Mouse (Mus musculus): ENCODE measurements at regions not wholly inside any gene's neighbourhood (a gene's known extent, or its start where the extent isn't known, plus 50 kb on each side); places are given as distances from the start of the nearest gene placed in this dataset.
"Not testable (repeated sequence)": the region's sequence is repeated elsewhere in the genome, so short reads cannot be mapped to it uniquely, and the experiment has no call there.

- DNase-seq (ENCODE audit: low spot score) = no peak
These were observed 100.1 kb upstream of the Ubl3 start for GRCm38 (mm10) chr5:148652525-148653243.

GRCm38 (mm10) chr5:148651736-148652135 lies 99.1 kb upstream of the Ubl3 start:
- DNase-seq (ENCODE audit: low spot score) = no peak

- not testable (repeated sequence) for DNase-seq (ENCODE audit: low spot score)
These were observed 97.0 kb upstream of the Ubl3 start for GRCm38 (mm10) chr5:148649573-148649972.

- DNase-seq (ENCODE audit: low spot score) = no peak
These were observed 96.5 kb upstream of the Ubl3 start for GRCm38 (mm10) chr5:148649123-148649522.

- no peak for DNase-seq (ENCODE audit: low spot score)
These were observed 95.1 kb upstream of the Ubl3 start for GRCm38 (mm10) chr5:148647644-148648043.

GRCm38 (mm10) chr5:148645772-148646171 lies 93.2 kb upstream of the Ubl3 start:
- DNase-seq (ENCODE audit: low spot score) = no peak

GRCm38 (mm10) chr5:148645191-148645681 lies 92.6 kb upstream of the Ubl3 start:
- no peak for DNase-seq (ENCODE audit: low spot score)

- DNase-seq (ENCODE audit: low spot score) = no peak
These were observed 91.8 kb upstream of the Ubl3 start for GRCm38 (mm10) chr5:148644345-148644744.

- no peak for DNase-seq (ENCODE audit: low spot score)
These were observed 89.2 kb upstream of the Ubl3 start for GRCm38 (mm10) chr5:148641652-148642395.

GRCm38 (mm10) chr5:148640523-148640922 lies 87.9 kb upstream of the Ubl3 start:
- DNase-seq (ENCODE audit: low spot score) = no peak

- no peak for DNase-seq (ENCODE audit: low spot score)
These were observed 82.3 kb upstream of the Ubl3 start for GRCm38 (mm10) chr5:148634919-148635356.

- no peak for DNase-seq (ENCODE audit: low spot score)
These were observed 81.4 kb upstream of the Ubl3 start for GRCm38 (mm10) chr5:148633999-148634398.

- DNase-seq (ENCODE audit: low spot score) = no peak
These were observed 80.7 kb upstream of the Ubl3 start for GRCm38 (mm10) chr5:148633331-148633730.

- no peak for DNase-seq (ENCODE audit: low spot score)
These were observed 80.1 kb upstream of the Ubl3 start for GRCm38 (mm10) chr5:148632516-148633170.

- DNase-seq (ENCODE audit: low spot score) = no peak
These were observed 79.0 kb upstream of the Ubl3 start for GRCm38 (mm10) chr5:148631566-148631965.

GRCm38 (mm10) chr5:148626014-148626413 lies 73.4 kb upstream of the Ubl3 start:
- no peak for DNase-seq (ENCODE audit: low spot score)

- peak; percentile 56 for DNase-seq (ENCODE audit: low spot score)
These were observed 72.2 kb upstream of the Ubl3 start for GRCm38 (mm10) chr5:148624649-148625405.

- no peak for DNase-seq (ENCODE audit: low spot score)
These were observed 68.6 kb upstream of the Ubl3 start for GRCm38 (mm10) chr5:148620895-148621786.

- DNase-seq (ENCODE audit: low spot score) = no peak
These were observed 67.3 kb upstream of the Ubl3 start for GRCm38 (mm10) chr5:148619917-148620316.

- DNase-seq (ENCODE audit: low spot score) = no peak
These were observed 63.8 kb upstream of the Ubl3 start for GRCm38 (mm10) chr5:148616426-148616825.

All from embryo, embryonic 10 days (tissue).